Mouse (Mus musculus): ENCODE data around the gene Gramd2.

Gramd2 gene

GRCm38 (mm10) chr9:59725515-59725914 lies 45.6 kb downstream of the Gramd2 start:
- no peak for TF ChIP-seq GATA4 (IDR thresholded peaks at IDR 0.05; ENCODE audit: insufficient replicate concordance, low read length)

DNA sequence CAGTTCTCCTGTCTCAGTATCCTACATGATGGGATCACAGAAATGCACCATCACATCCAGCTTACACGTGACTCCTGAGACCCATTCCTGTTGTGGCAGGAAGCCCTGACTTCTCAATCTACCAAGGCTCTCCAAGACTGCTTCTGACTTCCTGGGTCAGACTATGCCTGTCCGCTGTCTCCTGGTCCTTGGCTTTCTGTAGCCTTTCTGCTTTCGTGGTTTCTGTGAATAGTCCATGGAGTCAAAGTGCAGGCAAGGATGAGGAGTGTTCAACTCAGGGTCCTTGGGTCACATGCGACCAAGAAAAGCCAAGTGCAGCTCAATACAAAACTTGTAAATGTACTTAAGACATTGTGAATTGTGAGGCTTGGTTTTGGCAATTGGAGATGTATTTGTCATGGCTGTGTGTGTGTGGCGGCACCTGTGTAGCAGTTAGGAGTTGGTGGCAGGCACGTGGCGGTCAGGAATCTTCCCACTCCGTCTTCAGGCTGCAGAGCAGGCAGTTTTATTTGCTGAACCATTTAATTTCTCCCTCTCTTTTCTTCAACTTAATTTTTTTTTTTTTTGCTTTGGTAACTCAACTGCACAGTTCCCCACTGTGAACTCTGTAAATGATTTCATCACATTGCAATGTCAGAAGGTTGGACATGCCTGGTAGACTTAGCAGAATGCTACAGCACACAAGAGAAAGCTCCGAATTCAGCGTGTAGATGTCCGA lies 47.8 kb downstream of the Gramd2 start:
- TF ChIP-seq GATA4 (IDR thresholded peaks at IDR 0.05; ENCODE audit: insufficient replicate concordance, low read length), result no peak

GRCm38 (mm10) chr9:59731136-59731535 lies 51.2 kb downstream of the Gramd2 start:
- TF ChIP-seq GATA4 (IDR thresholded peaks at IDR 0.05; ENCODE audit: insufficient replicate concordance, low read length), result no peak

DNA sequence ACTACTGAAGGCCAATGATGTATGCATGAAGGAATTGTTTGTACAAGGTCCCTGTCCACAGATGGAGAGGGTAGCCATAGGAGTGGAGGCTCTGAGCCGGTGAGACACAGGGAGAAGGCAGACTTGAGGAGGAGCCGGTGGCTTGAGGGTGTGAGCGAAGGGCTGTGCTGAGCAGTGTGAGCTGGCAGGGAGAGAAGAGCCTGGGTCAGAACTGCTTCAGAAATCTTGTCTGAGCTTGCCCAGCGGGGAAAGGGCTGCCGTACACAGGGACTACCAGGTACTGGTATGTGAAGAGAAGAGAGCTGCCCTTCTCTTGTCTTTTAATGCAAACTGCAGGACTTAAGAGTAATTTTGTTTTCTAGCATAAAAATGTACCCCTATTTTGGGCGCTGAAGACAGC lies 53.1 kb downstream of the Gramd2 start:
- TF ChIP-seq GATA4 (IDR thresholded peaks at IDR 0.05; ENCODE audit: insufficient replicate concordance, low read length), result no peak

DNA sequence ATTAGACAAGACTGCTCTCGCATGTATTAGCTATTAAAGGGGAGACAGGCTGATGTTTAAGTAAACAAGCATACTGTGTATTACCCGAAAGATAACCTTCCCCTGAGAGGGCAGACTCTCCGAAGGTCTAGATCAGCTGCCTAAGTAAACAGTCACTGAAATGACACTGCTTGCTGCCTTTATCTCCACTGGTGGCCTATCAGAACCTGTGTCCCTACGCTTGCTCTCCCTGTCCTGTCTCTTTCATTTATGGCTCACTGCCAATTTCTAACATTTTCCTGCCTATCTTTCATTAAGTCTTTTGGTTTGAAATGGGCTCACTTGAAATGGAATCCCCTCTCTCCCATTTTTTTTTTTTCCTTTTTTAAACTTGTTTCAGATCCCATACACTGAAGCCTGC lies 55.5 kb downstream of the Gramd2 start:
- TF ChIP-seq GATA4 (IDR thresholded peaks at IDR 0.05; ENCODE audit: insufficient replicate concordance, low read length), result no peak

DNA sequence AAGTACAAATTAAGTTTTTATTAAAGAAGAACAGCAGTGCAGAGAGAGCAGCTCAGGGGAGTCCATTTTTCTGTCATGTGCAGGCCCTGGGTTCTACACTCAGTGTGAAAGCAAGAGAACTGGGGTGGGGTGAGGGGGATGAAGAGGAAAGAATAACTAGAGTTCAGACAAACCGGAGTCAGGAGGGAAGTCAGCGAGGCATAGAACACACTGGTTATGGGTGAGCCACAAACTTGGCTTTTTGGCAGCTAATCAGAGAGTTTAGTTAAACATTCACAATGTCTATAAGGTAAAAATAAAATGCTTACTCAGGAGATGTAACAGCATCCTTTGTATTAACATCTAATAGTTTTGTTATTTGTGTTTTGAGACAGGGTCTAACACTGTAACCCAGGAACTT lies 60.6 kb downstream of the Gramd2 start:
- TF ChIP-seq GATA4 (IDR thresholded peaks at IDR 0.05; ENCODE audit: insufficient replicate concordance, low read length), result no peak

DNA sequence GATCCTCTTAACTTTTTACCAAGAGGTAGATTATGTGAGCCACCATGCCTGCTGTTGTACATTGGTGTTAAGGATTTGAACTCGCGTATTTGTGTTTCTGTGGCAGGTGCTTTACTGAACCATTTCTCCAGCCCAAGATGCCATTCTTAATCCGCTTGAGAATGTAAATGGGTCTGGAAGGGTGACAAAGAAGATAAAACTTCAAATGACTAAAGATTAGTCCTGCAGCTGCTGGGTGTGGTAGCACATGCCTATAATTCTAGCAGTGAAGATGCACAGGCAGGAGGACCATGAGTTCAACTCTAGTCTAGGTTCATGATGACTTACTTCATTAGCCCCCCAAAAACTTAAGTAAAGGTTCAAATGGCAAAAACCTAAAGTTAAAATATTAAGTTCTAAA lies 64.0 kb downstream of the Gramd2 start:
- no peak for TF ChIP-seq GATA4 (IDR thresholded peaks at IDR 0.05; ENCODE audit: insufficient replicate concordance, low read length)

GRCm38 (mm10) chr9:59748387-59748786 lies 68.4 kb downstream of the Gramd2 start:
- TF ChIP-seq GATA4 (IDR thresholded peaks at IDR 0.05; ENCODE audit: insufficient replicate concordance, low read length), result no peak

GRCm38 (mm10) chr9:59748969-59749368 lies 69.0 kb downstream of the Gramd2 start:
- TF ChIP-seq GATA4 (IDR thresholded peaks at IDR 0.05; ENCODE audit: insufficient replicate concordance, low read length), result no peak

DNA sequence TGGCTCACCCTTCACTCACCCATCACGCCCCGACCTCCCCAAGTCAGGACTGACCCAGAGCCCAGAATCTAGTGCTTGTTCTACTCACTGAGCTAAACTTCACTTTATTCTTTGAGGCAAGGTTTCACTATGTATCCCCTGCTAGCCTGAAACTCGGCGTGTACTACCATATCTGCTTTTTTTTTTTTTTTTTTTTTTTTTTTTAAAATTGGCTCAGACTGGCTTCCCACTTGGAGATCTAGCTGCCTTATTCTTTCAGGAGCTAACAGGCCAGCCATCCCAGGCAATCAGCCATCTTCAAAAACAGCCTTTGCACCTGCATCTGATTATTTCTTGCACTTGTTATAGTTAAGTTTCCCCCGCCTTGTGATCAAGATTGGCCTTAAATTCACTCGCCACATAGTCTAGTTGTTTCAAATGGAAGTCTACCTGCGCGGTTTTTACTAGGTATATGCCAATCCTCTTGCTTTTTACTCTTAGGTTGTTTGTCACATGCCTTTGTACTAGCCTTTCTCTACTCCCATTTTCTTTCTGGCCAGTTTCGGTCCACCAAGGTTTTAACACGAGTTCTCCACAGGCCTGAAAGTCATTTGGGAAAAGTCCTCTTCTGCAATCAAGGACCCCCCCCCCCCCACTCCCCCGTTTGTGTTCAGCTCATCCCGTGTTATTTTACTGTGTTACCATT lies 69.8 kb downstream of the Gramd2 start:
- no peak for TF ChIP-seq GATA4 (IDR thresholded peaks at IDR 0.05; ENCODE audit: insufficient replicate concordance, low read length)

GRCm38 (mm10) chr9:59750267-59751065 lies 70.5 kb downstream of the Gramd2 start, which contains the start of the genes Senp8 and Myo9a:
Senp8 (minus strand) TSS chr9:59750710.
Myo9a (plus strand) TSS chr9:59750896.
- TF ChIP-seq GATA4 (IDR thresholded peaks at IDR 0.05; ENCODE audit: insufficient replicate concordance, low read length), result peak; percentile 66; the same call in 1 of the 2 replicates

- no peak for TF ChIP-seq GATA4 (IDR thresholded peaks at IDR 0.05; ENCODE audit: insufficient replicate concordance, low read length)
These were observed 71.2 kb downstream of the Gramd2 start for GRCm38 (mm10) chr9:59751066-59751581.

DNA sequence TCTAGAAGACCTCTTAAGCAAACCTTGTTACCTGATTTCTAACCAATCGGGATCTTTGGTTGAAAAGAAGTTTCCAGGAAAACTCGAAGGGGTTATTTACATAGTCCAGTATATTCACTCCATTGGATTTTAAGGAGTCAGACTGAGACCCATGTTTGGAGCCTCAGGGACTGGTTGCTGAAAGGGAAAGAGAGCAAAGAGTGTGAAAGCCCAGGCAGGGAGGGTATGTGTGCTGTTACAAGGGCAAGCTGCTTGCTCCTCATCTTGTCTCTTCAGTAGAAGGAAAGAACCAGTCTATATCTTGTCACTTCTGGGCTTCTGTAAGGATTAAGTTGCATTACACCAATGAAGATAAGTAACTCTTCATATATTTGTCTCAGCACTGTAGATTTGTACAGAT lies 72.0 kb downstream of the Gramd2 start:
- no peak for TF ChIP-seq GATA4 (IDR thresholded peaks at IDR 0.05; ENCODE audit: insufficient replicate concordance, low read length)

DNA sequence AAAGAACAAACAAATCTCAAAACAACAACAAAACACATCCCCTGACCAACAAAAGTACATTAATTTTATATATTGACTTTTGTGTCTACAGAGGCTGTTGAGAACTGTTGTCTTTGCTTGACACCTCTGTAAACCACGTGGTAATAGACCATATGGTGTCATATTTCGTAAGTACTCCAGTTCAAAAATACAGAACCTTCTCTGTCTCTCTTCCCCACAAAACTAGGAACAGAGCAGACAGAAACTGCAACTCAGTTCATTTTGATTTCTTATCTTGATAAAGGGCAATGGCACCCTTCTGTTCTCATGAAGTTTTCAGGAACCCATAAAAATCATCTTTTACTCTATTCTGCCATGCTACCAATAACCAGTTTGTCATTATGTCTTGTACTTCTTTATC lies 75.3 kb downstream of the Gramd2 start:
- TF ChIP-seq GATA4 (IDR thresholded peaks at IDR 0.05; ENCODE audit: insufficient replicate concordance, low read length), result no peak

DNA sequence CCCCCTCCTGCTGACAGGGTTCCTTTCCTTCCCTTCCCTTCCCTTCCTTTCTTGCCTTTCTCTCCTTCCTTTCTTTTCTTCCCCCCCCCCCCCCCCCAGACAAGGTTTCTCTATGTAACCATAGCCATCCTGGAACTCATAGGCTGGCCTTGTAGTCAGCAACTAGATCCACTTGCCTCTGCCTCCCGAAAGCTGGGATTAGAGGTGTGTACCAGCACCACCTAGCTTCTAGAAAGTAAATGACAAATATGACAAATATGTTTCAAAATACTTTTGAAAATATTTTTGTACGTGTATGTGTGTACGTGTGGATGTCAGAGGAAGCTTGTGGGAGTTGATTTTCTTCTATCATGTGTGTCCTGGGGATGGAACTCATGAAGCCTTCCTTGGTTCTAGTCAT lies 80.6 kb downstream of the Gramd2 start:
- no peak for TF ChIP-seq GATA4 (IDR thresholded peaks at IDR 0.05; ENCODE audit: insufficient replicate concordance, low read length)

Measured in liver, adult (tissue).